Mouse (Mus musculus): ENCODE data around the gene Enc1. TPM values are rescaled to one million over a fixed set of nuclear protein-coding genes. Genes with fewer than 3 reads are reported as not detected.

Enc1 gene
- polyA plus RNA-seq, 1 experiment: 8.5 TPM

GRCm38 (mm10) chr13:97292451-97293245, 51.7 kb downstream of the Enc1 start:
- 78% methylated on average over 12 of the region's 12 CpGs for WGBS
- H3K4me1 ChIP-seq (ENCODE audit: control insufficient read depth, insufficient read depth, low read length): peaks cover 8% of the 10 kb centered on the region
- TF ChIP-seq CTCF (IDR thresholded peaks at IDR 0.05; ENCODE audit: insufficient read depth, low read length): no peak
- no peak for TF ChIP-seq POLR2A (IDR thresholded peaks at IDR 0.05; ENCODE audit: borderline replicate concordance, extremely low read depth, low read depth, low read length)

GRCm38 (mm10) chr13:97295101-97295852, 54.4 kb downstream of the Enc1 start:
- peaks cover 8% of the 10 kb centered on the region for H3K4me1 ChIP-seq (ENCODE audit: control insufficient read depth, insufficient read depth, low read length)
- WGBS: 32% methylated on average over 9 of the region's 9 CpGs
- no peak for TF ChIP-seq POLR2A (IDR thresholded peaks at IDR 0.05; ENCODE audit: borderline replicate concordance, extremely low read depth, low read depth, low read length)
- H3K4me3 ChIP-seq (replicated peaks; ENCODE audit: extremely low read depth, low read depth, low read length): no peak overlapping the region
- peak; percentile 43 for DNase-seq

More at GRCm38 (mm10) chr13:97292451-97293245, 51.7 kb downstream of the Enc1 start:
- DNase-seq: no peak
- no peak overlapping the region for H3K4me3 ChIP-seq (replicated peaks; ENCODE audit: extremely low read depth, low read depth, low read length)

- peaks cover 8% of the 10 kb centered on the region for H3K4me1 ChIP-seq (ENCODE audit: control insufficient read depth, insufficient read depth, low read length)
- DNase-seq: no peak
- WGBS: 60% methylated on average over 11 of the region's 11 CpGs
- no peak overlapping the region for H3K4me3 ChIP-seq (replicated peaks; ENCODE audit: extremely low read depth, low read depth, low read length)
- TF ChIP-seq CTCF (IDR thresholded peaks at IDR 0.05; ENCODE audit: insufficient read depth, low read length): no peak
- no peak for TF ChIP-seq POLR2A (IDR thresholded peaks at IDR 0.05; ENCODE audit: borderline replicate concordance, extremely low read depth, low read depth, low read length)
Observed at GRCm38 (mm10) chr13:97295853-97296219, 54.9 kb downstream of the Enc1 start.

- WGBS: 75% methylated on average over 8 of the region's 8 CpGs
- no peak for DNase-seq
- Histone ChIP-seq H3K4me3 (replicated peaks; ENCODE audit: extremely low read depth, low read depth, low read length) (no peak overlapping the region), H3K4me1 (ENCODE audit: control insufficient read depth, insufficient read depth, low read length) (peaks cover 8% of the 10 kb centered on the region)
- TF ChIP-seq CTCF (IDR thresholded peaks at IDR 0.05; ENCODE audit: insufficient read depth, low read length) (no peak), POLR2A (IDR thresholded peaks at IDR 0.05; ENCODE audit: borderline replicate concordance, extremely low read depth, low read depth, low read length) (no peak)
Observed at GRCm38 (mm10) chr13:97296281-97296680, 55.4 kb downstream of the Enc1 start.

- H3K4me3 ChIP-seq (replicated peaks; ENCODE audit: extremely low read depth, low read depth, low read length): no peak overlapping the region
- H3K4me1 ChIP-seq (ENCODE audit: control insufficient read depth, insufficient read depth, low read length): peaks cover 8% of the 10 kb centered on the region
- DNase-seq: no peak
- TF ChIP-seq CTCF (IDR thresholded peaks at IDR 0.05; ENCODE audit: insufficient read depth, low read length) (no peak), POLR2A (IDR thresholded peaks at IDR 0.05; ENCODE audit: borderline replicate concordance, extremely low read depth, low read depth, low read length) (no peak)
- WGBS: 95% methylated on average over 5 of the region's 5 CpGs
Observed at GRCm38 (mm10) chr13:97296757-97297156, 55.9 kb downstream of the Enc1 start.

- no peak for DNase-seq
- Histone ChIP-seq H3K4me1 (ENCODE audit: control insufficient read depth, insufficient read depth, low read length) (peaks cover 8% of the 10 kb centered on the region), H3K4me3 (replicated peaks; ENCODE audit: extremely low read depth, low read depth, low read length) (no peak overlapping the region)
- whole genome bisulfite sequencing: 62% methylated on average over 14 of the region's 14 CpGs
- TF ChIP-seq POLR2A (IDR thresholded peaks at IDR 0.05; ENCODE audit: borderline replicate concordance, extremely low read depth, low read depth, low read length) (no peak), CTCF (IDR thresholded peaks at IDR 0.05; ENCODE audit: insufficient read depth, low read length) (no peak)
Observed at GRCm38 (mm10) chr13:97297418-97298050, 56.6 kb downstream of the Enc1 start.

- no peak overlapping the region for H3K4me3 ChIP-seq (replicated peaks; ENCODE audit: extremely low read depth, low read depth, low read length)
- TF ChIP-seq POLR2A (IDR thresholded peaks at IDR 0.05; ENCODE audit: borderline replicate concordance, extremely low read depth, low read depth, low read length) (no peak), CTCF (IDR thresholded peaks at IDR 0.05; ENCODE audit: insufficient read depth, low read length) (no peak)
- peaks cover 8% of the 10 kb centered on the region for H3K4me1 ChIP-seq (ENCODE audit: control insufficient read depth, insufficient read depth, low read length)
- no peak for DNase-seq
- WGBS: 77% methylated on average over 4 of the region's 4 CpGs
Observed at GRCm38 (mm10) chr13:97298896-97299295, 58.0 kb downstream of the Enc1 start.

- WGBS: 72% methylated on average over 12 of the region's 12 CpGs
- TF ChIP-seq POLR2A (IDR thresholded peaks at IDR 0.05; ENCODE audit: borderline replicate concordance, extremely low read depth, low read depth, low read length) (no peak), CTCF (IDR thresholded peaks at IDR 0.05; ENCODE audit: insufficient read depth, low read length) (no peak)
- no peak for DNase-seq
- H3K4me3 ChIP-seq (replicated peaks; ENCODE audit: extremely low read depth, low read depth, low read length): no peak overlapping the region
- H3K4me1 ChIP-seq (ENCODE audit: control insufficient read depth, insufficient read depth, low read length): peaks cover 8% of the 10 kb centered on the region
Observed at GRCm38 (mm10) chr13:97299877-97300873, 59.3 kb downstream of the Enc1 start.

Other genes with a start within 250 kb of the Enc1 start
- not detected in 2 replicates for gene 1700029F12Rik, start 206.7 kb upstream of the Enc1 start, polyA plus RNA-seq (2012; rRNA removed)
- gene Fam169a, start 173.8 kb upstream of the Enc1 start, polyA plus RNA-seq (2012; rRNA removed): not detected in 2 replicates
- gene Gm6169, start 141.9 kb upstream of the Enc1 start, polyA plus RNA-seq (2012; rRNA removed): 0.65 and 1.9 TPM in 2 replicates
- 13.3 and 17.2 TPM in 2 replicates for gene Gfm2, start 103.2 kb upstream of the Enc1 start, polyA plus RNA-seq (2012; rRNA removed)
- gene Nsa2, start 103.2 kb upstream of the Enc1 start, polyA plus RNA-seq (2012; rRNA removed): 14.1 and 22.4 TPM in 2 replicates
- gene Hexb, start 42.7 kb upstream of the Enc1 start, polyA plus RNA-seq (2012; rRNA removed): 70.6 and 71.8 TPM in 2 replicates

All from lung, adult 2 months (tissue).